Mouse (Mus musculus) left cerebral cortex, postnatal 36 days (tissue): ENCODE data around the gene Arhgap42. TPM values are rescaled to one million over a fixed set of nuclear protein-coding genes. Genes with fewer than 3 reads are reported as not detected.

ENCODE experiments used
- DNase-seq, 2 experiments: peaks; one replicate each; pipeline ENCODE4 v3.0.0; 2021 to 2022; ENCODE audit warnings: low spot score in 2 of 2, mixed read lengths in 1 of 2
- intact Hi-C: fragments of 180-260 bp; cut with DNase I; formaldehyde crosslinking; loops from one replicate; pipeline ENCODE4 v1.15.1; 2025
- total RNA-seq, 2 experiments: library from RNA; stranded (reverse); gene quantifications; 2 replicates each; pipeline ENCODE4 v1.2.3; 2021

Gene Arhgap42
- 10 to 100 TPM; 14.5 to 15.4 TPM for total RNA-seq

DNA sequence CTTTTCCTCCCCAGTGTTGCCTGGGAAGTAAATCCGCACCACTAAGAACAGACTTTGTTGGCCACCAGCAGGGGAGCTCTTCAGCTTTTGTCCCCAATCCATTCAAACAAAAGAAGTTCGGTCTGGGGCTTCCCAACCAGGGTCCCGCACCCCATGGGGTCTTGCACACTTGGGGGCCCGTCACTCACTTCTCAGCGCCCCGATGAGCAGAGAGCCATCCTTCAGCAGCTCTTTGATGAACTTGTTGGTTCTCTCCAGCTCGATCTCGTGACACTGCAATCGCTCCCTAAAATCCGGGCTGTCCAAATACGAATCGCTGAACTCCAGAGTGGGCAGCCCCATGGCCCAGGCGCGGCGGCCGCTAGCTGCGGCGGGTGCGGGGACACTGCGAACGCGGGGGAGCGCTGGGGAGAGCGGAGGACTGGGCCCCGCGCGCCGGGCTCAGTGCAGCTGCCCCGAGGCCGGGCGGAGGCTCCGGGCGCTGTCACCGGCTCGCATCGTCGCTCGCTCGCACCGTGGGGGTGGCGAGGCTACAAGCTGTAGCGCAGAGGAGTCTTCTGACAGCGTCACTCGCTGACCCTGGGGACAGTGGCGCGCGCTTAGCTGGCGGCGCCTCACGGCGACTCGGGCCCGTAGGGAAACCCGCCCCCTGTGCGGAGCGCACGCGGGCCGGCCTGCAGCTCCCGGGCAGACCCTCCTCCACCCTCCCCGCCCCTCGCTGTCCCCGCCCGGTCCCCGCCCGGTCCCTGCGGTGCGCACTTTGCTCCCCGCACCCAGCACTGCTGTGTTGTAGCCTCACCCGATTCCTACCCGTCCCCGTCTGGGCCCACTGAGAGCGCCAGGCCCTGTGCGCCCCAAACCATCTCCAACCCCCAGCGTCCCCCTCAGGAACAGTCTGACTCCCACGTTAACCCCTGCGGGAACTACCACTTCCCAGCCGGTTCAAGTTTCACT, at the start of gene Arhgap42:
Gene Arhgap42, minus strand, starts transcription at position 664 of the 954 bp plus-strand sequence.
- intact Hi-C loops, result loop anchor here (5.0 to 10.0 kb wide), 3 partner anchors 126 to 186 kb away; no protein-coding TSS in a partner anchor

DNA sequence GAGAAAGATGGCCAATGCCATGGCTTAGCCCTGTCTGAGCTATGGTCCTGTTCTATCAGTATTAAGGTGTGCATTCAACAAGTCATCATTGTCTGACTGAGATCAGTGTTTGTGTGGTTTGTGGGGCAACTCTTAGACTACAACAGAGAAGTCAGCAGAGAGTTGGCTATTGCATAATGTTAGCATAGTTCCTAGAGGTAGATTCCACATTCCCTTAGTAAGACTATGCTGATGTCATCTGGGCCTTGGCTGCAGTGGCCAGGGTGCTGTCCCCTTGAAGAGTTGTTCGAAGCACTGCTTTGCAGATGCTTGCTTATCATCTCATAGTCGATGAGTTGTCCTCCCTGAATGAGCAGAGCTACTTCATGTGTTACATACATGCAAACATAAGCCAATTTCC, 49.2 kb upstream of the Arhgap42 start:
- DNase-seq, result no peak
- intact Hi-C loops, result no loop called here

More for the DNA sequence above, at the start of gene Arhgap42:
- peak; percentile 57 to 72 for DNase-seq

DNA sequence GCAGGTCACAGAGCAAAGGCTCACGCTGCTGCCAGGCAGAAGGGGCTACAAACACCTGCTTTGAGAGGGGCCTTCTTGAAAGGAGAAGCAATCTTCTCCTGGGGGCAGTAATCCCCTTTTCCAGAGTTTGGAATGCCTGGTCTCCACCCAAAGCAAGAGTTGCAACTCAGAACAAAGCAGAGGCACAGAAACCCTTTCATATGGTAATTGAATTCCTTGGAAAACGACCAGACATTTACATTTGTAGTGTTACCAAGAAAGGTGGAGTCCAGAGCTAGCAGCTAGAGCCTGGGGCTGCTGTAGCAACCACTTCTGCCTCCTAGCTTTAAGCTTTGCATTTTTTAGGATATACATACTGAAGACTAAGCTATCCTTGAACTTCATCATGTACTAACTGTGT, 30.4 kb upstream of the Arhgap42 start:
- DNase-seq, result no peak
- intact Hi-C loops, result no loop called here

DNA sequence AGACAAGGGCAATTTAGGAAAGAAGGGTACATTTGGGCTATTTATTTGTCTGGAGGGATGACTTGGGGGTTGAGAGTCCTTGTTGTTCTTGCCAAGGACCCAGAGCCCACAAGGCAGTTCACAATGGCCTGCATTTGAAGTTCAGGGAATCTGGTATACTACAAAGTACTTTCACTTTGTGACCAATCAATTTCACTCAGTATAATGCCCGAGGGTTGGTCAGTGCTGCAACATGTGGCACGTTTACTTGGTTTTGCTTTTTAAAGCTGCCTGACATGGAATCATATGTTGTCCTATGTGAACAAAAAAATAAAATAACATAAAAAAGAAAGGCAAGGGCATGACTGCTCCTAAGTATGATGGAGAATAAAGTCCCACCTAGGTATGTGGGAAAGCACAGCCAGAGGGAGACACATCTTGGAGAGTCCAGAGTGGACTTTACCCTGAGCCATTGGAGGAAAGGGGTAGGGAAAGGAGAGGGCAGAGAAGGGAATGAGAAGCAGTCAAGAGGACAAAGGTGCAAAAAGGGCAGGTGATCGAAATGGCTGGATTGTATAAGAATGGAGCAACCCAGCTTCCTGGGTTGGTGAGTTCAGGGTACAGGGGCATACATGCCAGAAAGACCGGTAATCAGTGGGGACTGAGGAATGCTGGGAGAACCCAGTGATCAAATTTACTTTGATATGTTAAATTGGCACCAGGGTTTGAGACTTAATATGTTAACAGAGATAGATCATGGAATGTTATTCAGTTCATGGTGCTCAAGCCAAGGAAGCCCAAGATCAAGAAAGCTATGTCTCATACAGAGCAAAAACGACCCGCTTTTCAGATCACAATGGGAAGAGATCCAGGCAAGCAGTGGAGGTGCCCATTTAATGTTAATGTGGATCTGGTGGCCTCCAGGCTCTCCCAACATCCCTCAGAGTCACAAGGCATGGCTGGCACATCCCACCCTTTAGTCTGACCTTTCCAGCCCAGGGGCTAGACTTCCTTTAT, 29.0 kb upstream of the Arhgap42 start:
- DNase-seq, result no peak
- intact Hi-C loops, result no loop called here

DNA sequence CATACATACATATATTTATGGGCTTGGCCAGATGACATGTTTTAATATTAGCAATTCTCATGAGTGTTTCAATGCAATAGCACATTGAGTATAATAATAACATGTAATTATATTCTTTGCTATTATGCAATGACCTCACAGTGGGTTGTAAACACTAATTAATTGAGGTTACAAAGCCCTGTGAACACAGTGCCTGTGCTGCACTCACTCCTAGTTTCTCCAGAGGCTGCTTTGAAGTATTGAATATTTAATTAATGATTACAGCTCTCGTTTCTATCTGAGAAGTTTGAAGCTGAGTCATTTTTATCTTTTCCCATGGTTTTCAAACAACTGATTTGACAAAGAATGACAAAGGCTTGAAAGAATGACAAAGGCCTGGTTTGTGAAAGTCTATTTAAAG, 24.6 kb upstream of the Arhgap42 start:
- intact Hi-C loops, result no loop called here
- DNase-seq, result no peak

DNA sequence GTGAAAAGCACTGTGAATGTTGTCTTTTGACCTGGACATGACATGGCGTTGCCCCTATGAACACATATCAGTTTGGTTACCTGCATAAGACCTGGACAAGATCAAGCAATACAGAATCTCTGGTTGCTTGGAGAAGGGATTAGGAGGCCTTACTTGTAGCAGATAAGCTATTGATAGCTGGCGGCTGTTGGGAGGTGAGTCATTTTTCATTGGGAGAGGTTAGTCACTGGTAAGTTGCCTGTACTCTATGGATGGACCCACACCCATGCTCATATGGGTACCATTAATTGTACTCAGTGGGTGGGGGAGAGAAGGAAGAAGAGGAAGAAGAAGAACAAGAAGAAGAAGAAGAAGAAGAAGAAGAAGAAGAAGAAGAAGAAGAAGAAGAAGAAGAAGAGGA, 23.6 kb upstream of the Arhgap42 start:
- intact Hi-C loops, result no loop called here
- no peak for DNase-seq

DNA sequence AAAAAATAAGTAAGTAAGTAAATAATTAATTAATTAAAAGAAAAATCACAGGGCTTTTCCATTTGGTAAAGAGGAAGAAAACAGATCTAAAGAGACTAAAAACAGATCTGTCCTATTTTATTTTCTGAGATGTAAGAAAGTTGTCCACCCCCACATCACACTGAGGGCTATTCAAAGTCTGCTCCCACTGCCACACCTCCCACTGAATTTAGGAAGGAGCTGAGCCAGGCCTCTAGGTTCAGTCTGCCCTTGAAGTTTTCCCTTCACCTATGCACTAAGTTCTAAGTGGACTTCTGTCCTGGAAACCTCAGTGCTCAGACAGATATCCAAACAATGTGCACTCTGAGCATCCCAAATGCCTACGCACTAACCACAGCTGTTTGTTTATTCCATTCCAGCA, 15.9 kb upstream of the Arhgap42 start:
- DNase-seq, result peak; percentile 10 to 16
- intact Hi-C loops, result no loop called here

DNA sequence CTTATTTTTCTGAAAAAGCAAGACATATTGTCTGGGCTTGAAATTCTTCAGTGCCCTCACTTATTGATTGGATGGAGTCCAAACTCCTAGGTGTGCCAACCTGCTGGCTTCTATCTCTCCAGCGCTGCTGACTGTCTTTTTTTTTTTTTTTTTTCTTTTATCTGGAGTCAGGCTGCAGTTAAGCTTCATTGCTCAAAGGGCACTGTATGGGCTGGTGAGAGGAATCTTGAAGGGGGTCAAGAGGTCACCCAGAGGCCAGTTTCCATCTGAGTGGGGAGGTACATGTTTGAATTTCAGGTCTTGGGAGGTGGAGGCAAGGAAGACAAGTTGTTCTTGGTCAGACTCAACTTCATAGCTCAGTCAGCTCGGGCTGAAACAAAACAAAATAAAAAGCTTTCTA, 9.6 kb upstream of the Arhgap42 start:
- intact Hi-C loops, result no loop called here
- no peak for DNase-seq

DNA sequence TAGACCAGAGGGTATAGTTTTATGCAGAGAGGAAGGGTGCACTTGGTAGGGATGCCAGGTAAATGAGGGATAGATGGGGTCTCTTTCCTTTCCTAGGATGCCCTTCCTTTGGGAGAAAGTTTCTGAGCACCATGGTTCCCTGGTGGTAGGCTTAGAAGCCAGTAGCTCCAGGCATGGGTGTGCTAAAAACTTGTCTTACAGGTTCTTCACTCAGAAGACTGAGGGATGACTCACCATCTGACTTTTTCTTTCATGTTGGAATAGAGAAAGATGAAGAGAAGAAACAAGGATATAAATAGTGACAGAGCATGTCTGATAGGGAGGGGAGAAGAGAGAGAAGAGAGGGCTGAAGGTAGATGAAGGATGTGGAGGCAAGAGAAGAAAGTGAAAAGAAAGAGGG, 7.1 kb upstream of the Arhgap42 start:
- no peak for DNase-seq
- intact Hi-C loops, result no loop called here

DNA sequence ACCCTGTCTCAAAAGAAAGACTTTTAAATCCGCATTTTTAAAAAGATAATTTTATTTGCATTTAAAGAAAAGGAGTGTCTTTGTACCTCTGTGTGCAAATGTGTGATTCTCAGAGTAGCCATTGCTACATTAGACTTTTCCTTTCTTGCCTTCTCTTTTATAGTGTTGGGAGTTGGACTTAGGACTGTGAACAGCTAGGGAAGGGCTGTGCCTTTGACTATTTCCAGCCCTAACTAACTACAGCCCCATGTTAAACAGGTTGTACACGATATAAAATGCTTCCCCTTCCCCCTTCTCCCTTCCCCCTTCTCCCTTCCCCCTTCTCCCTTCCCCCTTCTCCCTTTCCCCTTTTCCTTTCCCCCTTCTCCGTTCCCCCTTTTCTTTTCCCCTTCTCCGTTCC, 4.9 kb upstream of the Arhgap42 start:
- intact Hi-C loops, result no loop called here

DNA sequence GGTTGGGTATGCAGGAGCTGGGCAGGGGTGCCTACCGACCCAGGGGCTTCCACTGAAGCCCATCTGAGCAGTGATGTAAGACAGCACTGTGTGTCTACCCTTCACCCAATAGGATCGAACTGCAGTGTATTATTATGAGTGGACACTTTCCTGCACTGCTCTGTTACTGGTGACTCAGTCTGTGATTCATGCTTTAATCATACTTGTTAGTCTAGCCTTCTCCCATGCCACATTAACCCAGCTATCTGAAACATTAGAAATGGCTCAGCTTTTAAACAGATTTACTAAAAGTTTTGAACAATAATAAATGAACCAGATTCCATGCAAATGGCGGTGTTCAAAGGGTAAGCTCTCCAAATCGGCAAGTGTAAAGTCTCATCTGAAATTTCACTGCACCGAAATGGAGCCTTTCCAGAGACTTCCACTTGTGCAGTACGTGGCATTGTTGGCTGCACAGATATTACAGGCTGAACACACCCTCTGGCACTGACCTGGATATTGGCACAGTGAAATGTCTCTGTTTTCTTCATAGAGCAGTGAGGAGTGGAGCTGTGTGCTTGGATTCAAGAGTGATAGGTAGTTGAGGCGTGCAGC, 2.4 kb upstream of the Arhgap42 start:
- intact Hi-C loops, result no loop called here
- no peak for DNase-seq

More for the DNA sequence above, 4.9 kb upstream of the Arhgap42 start:
- no peak for DNase-seq

DNA sequence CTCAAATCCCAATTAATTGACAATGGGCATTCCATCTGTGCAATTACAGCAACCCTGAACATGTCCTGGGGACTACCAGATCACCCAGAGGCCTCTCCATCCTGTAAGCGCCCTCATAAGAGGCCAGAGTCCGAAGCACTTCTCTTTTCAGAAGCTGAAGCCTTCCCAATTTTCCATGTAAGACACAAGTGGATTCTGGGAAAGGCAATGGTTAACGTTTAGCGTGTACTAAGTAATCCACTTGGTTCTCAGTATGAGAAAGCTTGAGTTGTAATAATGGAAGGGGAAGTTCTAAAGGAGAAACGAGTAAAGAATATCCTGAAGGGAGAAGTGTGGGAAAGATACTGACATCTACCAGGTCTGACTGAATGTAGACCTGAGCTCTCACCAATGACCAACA, 1.4 kb downstream of the Arhgap42 start:
- intact Hi-C loops, result loop anchor here (5.0 to 10.0 kb wide), 3 partner anchors 127 to 185 kb away; no protein-coding TSS in a partner anchor
- no peak for DNase-seq

DNA sequence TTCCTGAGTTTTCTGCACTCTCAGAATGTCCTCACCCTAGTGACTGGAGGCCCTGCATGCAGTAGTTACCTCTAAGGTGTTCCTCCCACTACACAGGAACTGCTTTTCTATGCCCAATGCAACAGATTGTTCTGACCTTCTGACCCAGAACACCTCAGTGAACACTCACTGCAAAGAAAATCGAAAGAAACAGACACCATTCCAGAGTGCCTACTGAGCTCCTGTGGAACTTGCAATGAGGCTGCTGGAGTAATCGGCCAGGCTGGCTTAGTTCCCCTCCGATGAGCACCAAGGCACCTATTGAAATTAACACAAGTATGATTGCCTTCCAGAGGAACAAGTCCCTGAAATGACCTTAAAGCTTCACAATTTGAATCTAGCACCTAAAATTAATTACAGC, 9.2 kb downstream of the Arhgap42 start:
- intact Hi-C loops, result loop anchor here (10.0 kb wide), 1 partner anchor 135 kb away; no protein-coding TSS in a partner anchor
- no peak for DNase-seq

DNA sequence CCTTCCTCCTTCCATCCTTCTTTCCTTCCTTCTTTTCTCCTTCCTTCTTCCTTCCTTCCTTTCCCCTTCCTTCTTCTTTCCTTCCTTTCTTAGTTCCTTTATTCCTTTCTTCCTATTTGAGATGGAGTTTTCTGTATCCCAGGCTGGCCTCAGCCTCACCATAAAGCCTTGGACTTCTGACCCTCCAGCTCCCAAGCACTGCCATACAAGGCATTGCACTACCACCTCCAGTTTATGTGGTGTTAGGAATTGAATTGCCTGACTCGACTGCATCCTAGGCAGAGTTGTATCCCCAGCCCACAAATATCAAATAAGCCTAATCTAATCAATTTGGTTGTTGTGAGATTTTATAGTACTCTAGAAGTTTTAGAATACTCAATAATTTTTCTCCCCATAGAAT, 14.1 kb downstream of the Arhgap42 start:
- DNase-seq, result no peak
- intact Hi-C loops, result no loop called here

DNA sequence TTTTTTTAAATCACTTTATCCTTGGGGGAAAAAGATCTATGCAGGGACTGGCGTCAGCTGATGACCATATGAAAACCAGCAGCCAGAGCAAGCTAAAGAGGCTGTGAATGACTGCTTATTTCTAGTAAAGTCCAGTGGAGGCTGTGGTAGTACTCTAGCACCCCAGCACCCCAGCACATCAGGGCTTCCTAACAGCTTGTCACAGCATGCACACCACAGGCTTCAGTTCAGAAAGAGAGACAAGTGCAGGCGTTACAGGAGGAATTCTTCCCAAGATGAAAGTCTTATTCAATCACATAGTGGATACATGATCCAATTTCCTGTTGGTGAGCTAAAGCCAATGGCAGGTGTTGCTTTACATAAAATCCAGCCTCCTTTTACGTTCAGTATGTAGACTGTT, 15.5 kb downstream of the Arhgap42 start:
- intact Hi-C loops, result no loop called here
- DNase-seq, result no peak

DNA sequence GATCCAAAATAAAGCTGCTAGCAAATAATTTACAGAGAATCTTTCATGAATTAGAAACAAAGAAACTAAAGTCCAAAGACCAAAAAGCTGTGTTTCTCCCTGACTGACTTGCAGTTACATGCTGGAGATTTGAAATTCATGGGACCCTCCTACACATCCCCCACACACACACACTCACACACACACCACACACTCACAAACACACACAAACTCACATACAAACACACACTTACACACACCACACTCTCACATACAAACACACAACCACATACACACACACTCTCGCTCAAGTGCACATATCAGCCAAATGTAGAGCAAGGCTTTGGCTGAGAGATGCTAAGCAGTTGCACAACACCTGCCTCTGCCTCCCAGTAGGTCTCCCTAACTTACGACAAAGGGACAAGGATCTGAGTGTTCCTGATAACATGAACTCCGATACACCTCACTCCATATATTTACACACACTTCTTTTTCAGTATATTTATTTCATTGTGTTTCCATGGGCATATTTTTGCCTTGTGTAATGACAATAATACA, 16.9 kb downstream of the Arhgap42 start:
- intact Hi-C loops, result no loop called here

DNA sequence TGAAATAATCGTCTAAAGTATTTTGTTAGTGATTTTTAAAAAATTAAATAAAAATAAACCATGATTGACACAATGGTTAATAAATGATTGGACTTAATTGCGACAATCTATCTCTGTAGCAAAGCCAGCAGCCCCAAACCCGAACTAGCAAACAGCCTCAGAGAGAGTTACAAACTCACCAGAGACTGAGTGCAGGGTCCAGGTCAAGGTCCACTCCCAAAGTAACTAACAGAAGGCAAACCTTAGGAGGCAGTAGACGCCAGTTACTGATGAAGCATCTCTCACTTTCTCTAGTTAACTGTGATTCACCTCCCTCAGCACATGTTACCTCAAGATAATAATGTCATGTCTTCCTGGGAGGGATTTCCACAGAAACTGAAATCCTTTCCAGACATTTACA, 17.7 kb downstream of the Arhgap42 start:
- DNase-seq, result no peak
- intact Hi-C loops, result no loop called here

More for the DNA sequence above, 16.9 kb downstream of the Arhgap42 start:
- no peak for DNase-seq

DNA sequence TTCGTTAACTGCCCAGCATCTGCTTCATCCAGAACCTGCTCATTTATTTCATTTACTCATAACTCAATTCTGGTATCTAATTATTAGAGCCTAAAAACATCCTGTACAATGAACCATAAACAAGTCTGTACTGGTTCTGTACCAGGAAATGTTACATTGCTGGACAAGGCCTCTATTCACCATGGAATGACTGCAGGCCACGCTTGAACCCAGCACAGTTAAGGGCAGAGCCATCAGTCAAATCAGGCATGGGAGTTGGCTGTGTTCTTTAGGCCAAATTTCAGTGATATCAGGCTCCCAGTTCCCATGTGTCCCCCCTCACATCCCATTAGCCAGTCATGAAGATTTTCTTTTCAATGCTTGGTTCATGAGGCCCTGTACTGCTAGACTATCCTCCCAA, 20.6 kb downstream of the Arhgap42 start:
- intact Hi-C loops, result no loop called here
- no peak for DNase-seq

DNA sequence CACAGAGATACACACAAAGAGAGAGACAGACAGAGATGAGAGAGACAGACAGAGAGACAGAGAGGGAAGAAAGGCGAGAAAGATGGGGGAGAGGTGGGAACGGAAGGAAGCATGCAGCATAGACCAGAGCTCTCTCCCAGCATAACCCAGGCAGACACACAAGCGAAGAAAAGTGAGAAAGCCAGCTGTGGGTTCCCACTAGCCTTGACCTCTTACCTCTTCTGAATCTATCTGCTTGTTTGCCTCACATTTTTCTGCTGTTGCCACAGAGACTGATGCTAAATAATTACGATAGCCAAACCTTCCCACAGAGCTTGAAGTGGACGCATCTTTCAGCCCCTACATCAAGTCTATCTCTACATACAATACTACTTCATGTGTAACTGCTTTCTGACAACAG, 24.1 kb downstream of the Arhgap42 start:
- intact Hi-C loops, result no loop called here
- no peak for DNase-seq
